In genomic region chr14:115004733-115005405, GRCm38 (mm10) we compare ENCODE assay signal across 16 mouse cellular contexts.
A peak's percentile ranks its signal among the peaks of the same experiment; 100 is the strongest.
DNase-seq lines count a peak whose midpoint lies in the region; ATAC-seq and TF ChIP-seq lines count a peak whose summit lies in the region.
"Had no signal": no experiment of that assay in that cellular context is flagged by ENCODE, and none has a peak within 500 bp of the region (broad histone marks: within the 10 kb centered on the region; RNA-seq: fewer than 3 reads in every experiment).

No protein-coding gene starts in this region.

- H3K4me2 ChIP-seq in limb, embryonic 12.5 days: no peak overlapping the region
- H3K4me2 ChIP-seq in limb, embryonic 13.5 days (replicated peaks): no peak overlapping the region
- H3K4me2 ChIP-seq: limb, embryonic 15.5 days had no signal

- no peaks in the 10 kb centered on the region for H3K79me3 ChIP-seq in C2C12 (ENCODE audit: low read depth)

- no peak for DNase-seq in limb, embryonic 10.5 days (ENCODE audit: low spot score)
- DNase-seq in embryo, embryonic 10.5 days (ENCODE audit: low spot score): peak; percentile 47
- no peak for DNase-seq in left cerebral cortex, postnatal 10 days (ENCODE audit: extremely low spot score in 1 of 2, low spot score in 2 of 2)
- DNase-seq: cerebellum, adult 11-12 months; kidney, postnatal 36 days; layer of hippocampus, postnatal 36 days; right cerebral cortex, adult 18-20 months had no signal

- no peaks in the 10 kb centered on the region for H3K27me3 ChIP-seq in limb, embryonic 12.5 days
- no peaks in the 10 kb centered on the region for H3K27me3 ChIP-seq in limb, embryonic 10.5 days (ENCODE audit: low read depth, poor library complexity, severe bottlenecking)
- no peaks in the 10 kb centered on the region for H3K27me3 ChIP-seq in C2C12 (ENCODE audit: control insufficient read depth, insufficient read depth, insufficient read length)
- no peaks in the 10 kb centered on the region for H3K27me3 ChIP-seq in limb, embryonic 13.5 days
- H3K27me3 ChIP-seq: limb, embryonic 15.5 days had no signal

- H3K27ac ChIP-seq in limb, embryonic 12.5 days: no peak overlapping the region
- no peak overlapping the region for H3K27ac ChIP-seq in limb, embryonic 10.5 days
- no peak overlapping the region for H3K27ac ChIP-seq in limb, embryonic 13.5 days
- H3K27ac ChIP-seq: hindbrain, postnatal 0 days; limb, embryonic 15.5 days; midbrain, embryonic 10.5 days had no signal

- H3K36me3 ChIP-seq in limb, embryonic 12.5 days: no peaks in the 10 kb centered on the region
- no peaks in the 10 kb centered on the region for H3K36me3 ChIP-seq in limb, embryonic 10.5 days
- H3K36me3 ChIP-seq in C2C12 (ENCODE audit: control insufficient read depth, insufficient read depth): no peaks in the 10 kb centered on the region
- no peaks in the 10 kb centered on the region for H3K36me3 ChIP-seq in limb, embryonic 13.5 days
- H3K36me3 ChIP-seq: limb, embryonic 15.5 days; midbrain, embryonic 10.5 days had no signal

- no peaks in the 10 kb centered on the region for H3K9me3 ChIP-seq in limb, embryonic 12.5 days
- H3K9me3 ChIP-seq in limb, embryonic 10.5 days (replicated peaks): no peaks in the 10 kb centered on the region
- H3K9me3 ChIP-seq in limb, embryonic 13.5 days: no peaks in the 10 kb centered on the region
- H3K9me3 ChIP-seq: limb, embryonic 15.5 days; midbrain, embryonic 10.5 days had no signal

- intact Hi-C loops in left cerebral cortex, postnatal 10 days (cut with DNase I): no loop called here

- no peak overlapping the region for H3K4me3 ChIP-seq in limb, embryonic 12.5 days (replicated peaks)
- no peak overlapping the region for H3K4me3 ChIP-seq in limb, embryonic 10.5 days
- no peak overlapping the region for H3K4me3 ChIP-seq in C2C12 (ENCODE audit: insufficient read depth, poor library complexity, severe bottlenecking)
- no peak overlapping the region for H3K4me3 ChIP-seq in limb, embryonic 13.5 days
- H3K4me3 ChIP-seq: limb, embryonic 15.5 days; midbrain, embryonic 10.5 days; myocyte had no signal

- peak; percentile 71 for ATAC-seq in limb, embryonic 12.5 days (ENCODE audit: insufficient number of reproducible peaks, insufficient read depth, low FRiP score, low TSS enrichment, low read depth)
- peak; percentile 51; the same call in 1 of the 2 replicates for ATAC-seq in limb, embryonic 13.5 days (ENCODE audit: low FRiP score, low read depth)
- no peak for ATAC-seq in erythroid progenitor cell, adult 5-6 weeks (replicated peaks; ENCODE audit: low FRiP score, poor library complexity, severe bottlenecking)
- ATAC-seq: CD4-positive, CD25-positive, alpha-beta regulatory T cell, adult 4 months; hindbrain, postnatal 0 days had no signal

- H3K4me1 ChIP-seq in limb, embryonic 12.5 days (replicated peaks): no peaks in the 10 kb centered on the region
- no peaks in the 10 kb centered on the region; the same call in 1 of the 2 replicates for H3K4me1 ChIP-seq in limb, embryonic 10.5 days
- H3K4me1 ChIP-seq in limb, embryonic 13.5 days: no peaks in the 10 kb centered on the region
- H3K4me1 ChIP-seq: limb, embryonic 15.5 days had no signal

- no peaks in the 10 kb centered on the region for H3K79me2 ChIP-seq in C2C12 (ENCODE audit: control insufficient read depth, insufficient read depth)

- H3ac ChIP-seq in C2C12 (ENCODE audit: control insufficient read depth, insufficient read length, low read depth): no peak overlapping the region

- H3K9ac ChIP-seq in limb, embryonic 12.5 days (replicated peaks): no peak overlapping the region
- H3K9ac ChIP-seq in limb, embryonic 13.5 days: no peak overlapping the region
- H3K9ac ChIP-seq: limb, embryonic 15.5 days had no signal

- TF ChIP-seq CTCF in C2C12 (IDR thresholded peaks at IDR 0.05; ENCODE audit: control insufficient read depth, insufficient read depth, insufficient read length): no peak

- WGBS in limb, embryonic 12.5 days: 76% methylated on average over 6 of the region's 6 CpGs
- 83% methylated on average over 6 of the region's 6 CpGs for WGBS in limb, embryonic 10.5 days
- WGBS in limb, embryonic 13.5 days: 70% methylated on average over 6 of the region's 6 CpGs

TF ChIP-seq in C2C12, 6 proteins besides CTCF, POLR2A, EP300 and RAD21:
- TF ChIP-seq USF1 (IDR thresholded peaks at IDR 0.05; ENCODE audit: low read depth): no peak
- TF ChIP-seq CEBPB (IDR thresholded peaks at IDR 0.05; ENCODE audit: low read depth): peak; percentile 25
